Mouse (Mus musculus): Measurements from ENCODE around the gene Lama1. TPM values are rescaled to one million over a fixed set of nuclear protein-coding genes. Genes with fewer than 3 reads are reported as not detected.
"Not testable (repeated sequence)": the region's sequence is repeated elsewhere in the genome, so short reads cannot be mapped to it uniquely, and the experiment has no call there.

Gene Lama1
- total RNA-seq, 2 experiments from 2014 or later, result 3.8 to 6.0 TPM

DNA sequence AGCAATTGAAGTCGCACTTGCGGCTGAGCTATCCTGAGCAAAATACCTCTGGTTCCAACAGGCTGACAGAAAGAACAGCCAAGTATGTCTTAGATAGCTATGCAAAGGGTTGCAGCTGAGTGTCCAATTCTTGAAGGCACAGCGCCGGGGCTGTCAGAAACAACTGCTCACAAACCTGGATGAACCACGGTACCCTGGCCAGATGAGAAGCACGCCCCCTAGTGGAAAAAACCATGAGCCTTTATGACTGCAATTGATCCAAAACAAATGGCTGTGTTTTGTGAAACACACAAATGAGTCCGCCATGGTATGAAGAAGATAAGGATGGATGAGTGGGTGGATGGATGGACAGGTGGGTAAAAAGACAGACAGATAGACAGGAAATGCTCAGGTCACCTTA is 15.9 kb downstream of the Lama1 start:
- no peak for DNase-seq (ENCODE audit: low spot score in 2 of 2)

GRCm38 (mm10) chr17:67715466-67715865 is 18.4 kb downstream of the Lama1 start:
- DNase-seq (ENCODE audit: low spot score in 2 of 2), result no peak

DNA sequence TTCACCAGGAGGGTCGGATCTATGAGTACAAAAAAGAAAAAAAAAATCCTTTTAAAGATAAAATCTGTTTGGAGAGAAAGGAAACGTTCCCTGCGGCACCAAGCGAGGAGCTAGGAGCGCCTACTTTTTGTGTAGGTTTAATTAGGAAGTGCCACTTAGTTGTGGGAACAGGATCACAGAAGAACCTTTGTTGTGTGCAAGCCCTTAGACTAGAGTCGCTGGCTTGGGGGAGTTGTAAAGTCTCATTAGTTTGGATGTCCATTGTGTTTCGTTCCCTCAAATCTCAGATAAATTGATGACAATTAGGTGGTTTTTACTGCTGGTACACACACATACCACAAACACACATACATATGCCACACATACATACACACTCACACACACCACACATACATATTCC is 25.0 kb downstream of the Lama1 start:
- DNase-seq (ENCODE audit: low spot score in 2 of 2), result no peak

GRCm38 (mm10) chr17:67722578-67722977 is 25.5 kb downstream of the Lama1 start:
- DNase-seq (ENCODE audit: low spot score in 2 of 2), result no peak

GRCm38 (mm10) chr17:67723175-67724067 is 26.4 kb downstream of the Lama1 start:
- DNase-seq (ENCODE audit: low spot score in 2 of 2), result no peak

- no peak for DNase-seq (ENCODE audit: low spot score in 2 of 2)
Observed at GRCm38 (mm10) chr17:67726601-67727000, 29.5 kb downstream of the Lama1 start.

- DNase-seq (ENCODE audit: low spot score in 2 of 2), result no peak
Observed at GRCm38 (mm10) chr17:67728751-67729150, 31.7 kb downstream of the Lama1 start.

DNA sequence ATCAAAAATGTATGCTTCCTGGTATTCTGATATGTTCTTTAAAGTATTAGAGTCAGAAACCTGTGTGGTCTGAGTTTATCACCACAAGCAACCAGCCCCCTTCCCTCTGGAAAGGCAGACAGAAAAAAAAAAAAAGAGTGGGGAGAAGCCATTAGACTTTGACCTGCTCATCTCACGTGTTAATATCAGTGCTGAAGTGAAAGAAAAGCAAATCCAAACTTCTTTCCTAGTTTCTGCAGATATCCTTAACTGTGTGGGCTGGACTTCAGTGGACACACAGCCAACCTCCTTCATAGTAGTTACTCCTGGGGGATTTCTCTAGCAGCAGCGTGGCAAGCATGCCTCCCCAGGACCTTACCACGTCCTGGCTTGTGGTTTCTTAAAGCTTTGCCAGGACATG is 34.0 kb downstream of the Lama1 start:
- no peak for DNase-seq (ENCODE audit: low spot score in 2 of 2)

GRCm38 (mm10) chr17:67731964-67732363 is 34.9 kb downstream of the Lama1 start:
- no peak for DNase-seq (ENCODE audit: low spot score in 2 of 2)

- DNase-seq (ENCODE audit: low spot score in 2 of 2), result no peak
Observed at GRCm38 (mm10) chr17:67733516-67733915, 36.5 kb downstream of the Lama1 start.

DNA sequence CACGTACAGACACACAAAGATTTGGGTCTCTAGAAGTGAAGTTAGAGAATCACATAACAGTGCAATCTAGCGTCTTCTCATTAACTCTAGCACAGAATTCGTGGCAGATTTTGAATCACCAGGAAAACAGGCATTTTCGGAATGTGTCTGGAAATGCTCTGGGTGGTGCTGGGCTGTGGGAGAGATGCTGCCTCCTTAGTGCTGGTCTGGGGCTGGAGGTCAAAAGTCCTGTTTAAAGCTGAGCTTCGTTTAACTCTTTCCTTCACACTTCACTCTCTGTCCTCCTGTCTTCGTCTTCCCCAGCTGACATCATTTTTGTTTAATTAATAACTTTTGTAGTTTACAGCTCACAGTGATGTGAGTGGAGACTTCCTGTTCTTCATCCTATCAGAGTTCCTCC is 38.7 kb downstream of the Lama1 start:
- no peak for DNase-seq (ENCODE audit: low spot score in 2 of 2)

GRCm38 (mm10) chr17:67741229-67741628 is 44.2 kb downstream of the Lama1 start:
- not testable (repeated sequence) for DNase-seq (ENCODE audit: low spot score in 2 of 2)

GRCm38 (mm10) chr17:67764167-67764871 is 67.3 kb downstream of the Lama1 start:
- no peak for DNase-seq (ENCODE audit: low spot score in 2 of 2)

DNA sequence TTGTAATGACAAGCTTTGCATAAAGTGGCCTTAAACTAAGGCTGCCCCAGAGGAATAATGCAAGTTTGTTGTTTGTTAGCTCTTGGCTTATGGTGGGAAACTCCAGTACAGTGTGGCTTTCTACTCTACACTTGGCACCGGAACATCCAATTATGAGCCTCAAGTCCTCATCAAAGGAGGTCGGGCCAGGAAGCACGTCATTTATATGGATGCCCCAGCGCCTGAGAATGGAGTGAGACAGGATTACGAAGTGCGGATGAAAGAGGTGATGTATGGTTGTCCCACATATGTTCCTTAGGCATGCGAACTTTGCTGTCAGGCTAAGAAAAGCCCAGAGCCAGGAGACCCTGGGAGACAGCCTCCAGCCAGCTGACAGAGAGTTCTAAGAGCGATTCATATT is 76.5 kb downstream of the Lama1 start:
- DNase-seq (ENCODE audit: low spot score in 2 of 2), result no peak

DNA sequence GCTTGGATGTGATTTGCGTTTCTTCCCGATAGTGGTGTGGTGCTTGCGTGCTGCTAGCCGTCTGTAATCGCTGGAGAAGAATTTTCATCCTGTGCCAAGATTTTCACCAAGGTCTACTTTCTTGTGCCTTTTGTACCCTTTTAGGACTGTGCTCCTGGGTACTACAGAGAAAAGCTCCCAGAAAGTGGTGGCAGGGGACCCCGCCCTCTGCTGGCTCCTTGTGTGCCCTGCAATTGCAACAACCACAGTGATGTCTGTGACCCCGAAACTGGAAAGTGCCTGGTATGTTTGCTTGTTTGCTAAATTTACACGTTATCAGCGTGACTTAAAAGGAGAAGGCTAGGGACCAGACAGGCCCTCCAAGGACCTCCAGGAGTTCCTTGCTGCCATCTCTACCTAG is 79.7 kb downstream of the Lama1 start:
- DNase-seq (ENCODE audit: low spot score in 2 of 2), result peak; percentile 9 to 11

- DNase-seq (ENCODE audit: low spot score in 2 of 2), result no peak
Observed at GRCm38 (mm10) chr17:67779812-67780211, 82.8 kb downstream of the Lama1 start.

DNA sequence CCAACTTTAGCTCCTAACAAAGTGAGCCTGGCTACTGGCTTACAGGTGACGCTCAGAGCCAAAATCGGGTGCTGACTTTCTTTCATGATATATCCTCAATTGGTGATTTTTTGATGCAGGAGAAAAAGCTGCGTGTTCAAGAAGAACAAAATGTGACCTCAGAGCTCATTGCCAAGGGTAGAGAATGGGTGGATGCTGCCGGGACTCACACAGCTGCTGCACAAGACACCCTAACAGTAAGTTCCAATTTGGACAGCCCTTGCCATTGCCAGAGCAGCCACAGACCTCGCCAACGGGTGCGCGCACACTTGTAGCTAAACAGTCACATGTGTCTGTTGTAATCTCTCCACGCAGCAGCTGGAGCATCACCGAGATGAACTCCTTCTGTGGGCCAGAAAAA is 94.0 kb downstream of the Lama1 start:
- DNase-seq (ENCODE audit: low spot score in 2 of 2), result no peak

GRCm38 (mm10) chr17:67809171-67809570 is 112.1 kb downstream of the Lama1 start:
- DNase-seq (ENCODE audit: low spot score in 2 of 2), result no peak

DNA sequence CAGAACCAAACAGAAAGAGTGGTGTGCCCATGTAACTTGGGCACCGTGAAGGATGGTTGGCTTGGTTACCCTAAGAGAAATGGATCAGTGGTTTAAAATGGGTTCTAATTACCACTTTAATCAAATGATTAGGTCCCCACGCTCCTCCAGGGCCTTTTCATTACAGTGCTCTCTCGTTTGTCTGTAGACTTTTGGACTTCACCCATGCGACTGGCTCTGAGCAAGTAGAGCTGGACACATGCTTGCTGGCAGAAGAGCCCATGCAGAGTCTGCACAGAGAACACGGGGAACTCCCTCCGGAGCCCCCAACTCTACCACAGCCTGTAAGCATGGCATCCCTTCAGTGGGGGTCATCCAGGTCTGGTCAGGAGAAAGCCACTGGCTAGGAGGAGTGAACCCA is 116.6 kb downstream of the Lama1 start:
- DNase-seq (ENCODE audit: low spot score in 2 of 2), result no peak

- no peak for DNase-seq (ENCODE audit: low spot score in 2 of 2)
Observed at GRCm38 (mm10) chr17:67815720-67816119, 118.7 kb downstream of the Lama1 start.

- no peak for DNase-seq (ENCODE audit: low spot score in 2 of 2)
Observed at GRCm38 (mm10) chr17:67816916-67817315, 119.9 kb downstream of the Lama1 start.

GRCm38 (mm10) chr17:67827431-67827830 is 130.4 kb downstream of the Lama1 start:
- no peak for DNase-seq (ENCODE audit: low spot score in 2 of 2)

Measured in left cerebral cortex, adult 18-20 months (tissue).